Mouse (Mus musculus): ENCODE measurements around the gene Grip1.

GRCm38 (mm10) chr10:119706281-119706680, 252.7 kb downstream of the Grip1 start:
- no peak for TF ChIP-seq POLR2A (IDR thresholded peaks at IDR 0.05; ENCODE audit: insufficient read depth, low read depth, low read length)
- no peak for TF ChIP-seq CTCF (IDR thresholded peaks at IDR 0.05)
- no peak for TF ChIP-seq EP300 (IDR thresholded peaks at IDR 0.05; ENCODE audit: insufficient read depth, low read depth, low read length)
